Mouse (Mus musculus) cerebellum, postnatal 4 days (tissue): ENCODE data around the gene Mblac2.

Source experiments
- DNase-seq, 2 experiments: peaks; one replicate each; pipeline ENCODE4 v3.0.0; 2022; ENCODE audit warnings: low spot score in 2 of 2, mixed read lengths in 1 of 2

Gene Mblac2

GRCm38 (mm10) chr13:81736606-81737005, 25.5 kb downstream of the Mblac2 start:
- DNase-seq, result no peak

DNA sequence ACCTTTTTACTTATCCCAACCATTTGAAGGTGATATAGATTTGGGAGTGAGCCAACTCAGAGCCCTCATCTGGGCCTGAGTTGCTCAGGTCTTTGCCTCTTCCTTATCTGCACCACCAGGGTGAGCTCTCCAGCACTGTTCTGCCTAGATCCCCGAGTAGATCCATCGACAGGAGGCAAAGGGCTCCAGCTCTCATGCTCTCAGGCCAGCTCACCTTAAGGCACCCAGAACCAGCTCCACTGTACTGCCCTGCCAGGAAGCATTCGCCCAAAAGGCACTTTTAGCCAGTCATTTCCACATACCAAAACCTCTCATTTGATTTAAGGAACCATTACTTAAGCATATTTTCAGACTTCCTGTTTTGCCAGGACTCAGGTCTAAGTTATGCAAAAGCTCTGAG, 29.8 kb downstream of the Mblac2 start:
- DNase-seq, result no peak

GRCm38 (mm10) chr13:81743391-81744091, 32.4 kb downstream of the Mblac2 start:
- DNase-seq, result no peak

DNA sequence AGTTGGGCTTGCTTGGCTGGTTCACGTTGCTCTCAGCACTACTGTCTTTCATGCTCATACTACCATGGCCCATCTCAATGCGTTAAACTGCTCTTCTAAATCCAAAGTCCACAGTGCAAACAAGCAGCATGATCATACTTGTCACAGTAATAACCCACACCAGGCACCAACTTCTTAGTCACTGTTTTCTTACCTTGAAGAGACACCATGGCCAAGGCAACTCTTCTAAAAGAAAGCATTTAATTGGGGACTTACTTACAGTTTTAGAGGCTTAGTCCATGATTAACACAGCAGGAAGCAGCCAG, 32.9 kb downstream of the Mblac2 start:
- DNase-seq, result no peak

GRCm38 (mm10) chr13:81754878-81755277, 43.7 kb downstream of the Mblac2 start:
- DNase-seq, result no peak

DNA sequence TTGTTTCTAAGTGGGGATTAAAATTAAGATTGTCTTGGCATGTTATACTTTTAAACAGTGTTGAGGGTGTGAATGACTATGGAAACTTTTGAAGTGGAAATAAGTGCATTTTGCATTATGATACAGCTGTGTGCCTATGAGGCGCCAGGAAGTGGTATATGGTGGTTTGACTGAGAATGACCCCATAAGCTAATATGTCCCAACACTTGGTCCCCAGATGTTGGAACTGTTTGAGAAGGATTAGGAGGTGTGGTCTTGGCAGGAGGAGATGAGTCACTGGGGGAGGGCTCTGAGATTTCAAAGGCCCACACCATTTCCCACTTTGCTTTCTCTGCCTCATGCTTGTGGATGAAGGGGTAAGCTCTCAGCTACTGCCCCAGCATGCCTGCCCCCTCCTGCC, 44.2 kb downstream of the Mblac2 start:
- no peak for DNase-seq

DNA sequence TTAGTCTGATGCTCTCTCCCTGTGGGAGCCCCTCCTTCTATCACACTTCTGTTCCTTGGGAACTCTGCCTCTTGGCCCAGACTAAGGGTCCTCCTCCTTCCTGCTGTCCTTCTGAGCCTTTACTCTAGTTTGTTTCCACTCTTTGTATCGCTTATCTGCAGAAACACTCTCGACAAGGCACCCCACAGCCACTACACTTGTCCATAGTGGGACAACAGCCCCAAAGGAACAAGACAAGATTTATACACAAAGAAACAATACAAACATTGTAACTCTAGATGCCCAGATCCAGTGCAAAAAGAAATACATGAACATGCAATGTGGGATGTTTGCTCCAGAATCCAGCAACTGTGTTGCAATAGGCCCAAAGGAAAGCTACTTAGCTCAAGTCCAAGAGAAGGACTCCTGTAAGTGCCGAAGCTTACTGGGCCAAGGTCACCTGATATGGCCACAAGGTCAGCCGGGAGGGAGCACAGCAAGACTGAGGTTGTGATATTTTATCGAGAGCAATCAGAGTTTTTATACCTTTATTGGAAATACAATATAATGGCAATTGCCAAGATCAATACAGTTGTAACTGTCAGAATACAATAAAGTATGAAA, 46.0 kb downstream of the Mblac2 start:
- DNase-seq, result no peak

- peak in 1 of 2 experiments; percentile 30 for DNase-seq
Observed at GRCm38 (mm10) chr13:81760379-81760778, 49.2 kb downstream of the Mblac2 start.

DNA sequence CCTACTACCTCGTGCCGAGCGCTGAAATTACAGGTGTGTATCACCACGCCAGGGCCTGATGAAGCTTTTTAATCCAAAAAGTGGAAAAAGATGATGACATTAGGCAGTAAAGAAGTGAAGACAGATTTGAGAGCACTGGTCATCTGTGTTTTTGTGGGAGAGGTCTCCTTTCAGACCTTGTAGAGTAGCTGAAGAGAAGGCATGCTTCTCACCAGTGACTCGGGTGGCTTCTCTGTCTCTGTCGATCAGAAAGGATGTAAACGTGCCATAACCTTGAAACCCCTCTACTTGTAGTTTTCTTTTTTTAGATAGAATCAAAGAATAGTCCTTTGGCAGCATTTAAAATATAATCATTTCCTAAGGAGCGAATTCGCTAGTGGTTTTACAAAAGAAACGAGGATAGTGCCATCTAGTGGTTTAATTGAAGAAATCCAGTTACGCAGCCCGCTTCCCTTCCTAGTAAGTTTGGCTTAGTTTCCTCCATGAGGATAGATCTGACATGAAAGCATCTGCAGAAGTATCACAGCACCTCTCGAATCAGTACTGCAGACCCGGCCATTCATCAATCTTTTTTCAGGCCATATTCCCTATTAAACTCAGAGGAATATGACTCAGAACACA, 50.5 kb downstream of the Mblac2 start:
- peak in 1 of 2 experiments; percentile 26 for DNase-seq

DNA sequence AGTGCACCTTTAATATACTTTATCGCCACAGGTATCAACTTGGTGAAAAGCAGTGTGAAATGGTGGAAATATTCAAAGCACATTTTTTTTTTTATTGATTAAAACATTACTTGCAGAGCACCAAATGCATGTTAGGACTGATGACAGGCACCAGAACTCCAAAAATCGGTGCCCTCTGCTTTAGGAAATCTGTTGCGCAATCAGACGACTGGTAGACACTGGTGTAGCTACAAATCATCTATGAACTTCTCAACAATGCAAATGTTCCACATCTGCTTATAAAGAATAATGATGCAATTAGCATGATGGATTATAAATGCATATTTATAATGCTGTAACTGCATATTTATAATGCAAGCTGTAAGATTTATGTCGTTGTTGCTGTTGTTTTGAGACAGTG, 53.0 kb downstream of the Mblac2 start:
- DNase-seq, result no peak

DNA sequence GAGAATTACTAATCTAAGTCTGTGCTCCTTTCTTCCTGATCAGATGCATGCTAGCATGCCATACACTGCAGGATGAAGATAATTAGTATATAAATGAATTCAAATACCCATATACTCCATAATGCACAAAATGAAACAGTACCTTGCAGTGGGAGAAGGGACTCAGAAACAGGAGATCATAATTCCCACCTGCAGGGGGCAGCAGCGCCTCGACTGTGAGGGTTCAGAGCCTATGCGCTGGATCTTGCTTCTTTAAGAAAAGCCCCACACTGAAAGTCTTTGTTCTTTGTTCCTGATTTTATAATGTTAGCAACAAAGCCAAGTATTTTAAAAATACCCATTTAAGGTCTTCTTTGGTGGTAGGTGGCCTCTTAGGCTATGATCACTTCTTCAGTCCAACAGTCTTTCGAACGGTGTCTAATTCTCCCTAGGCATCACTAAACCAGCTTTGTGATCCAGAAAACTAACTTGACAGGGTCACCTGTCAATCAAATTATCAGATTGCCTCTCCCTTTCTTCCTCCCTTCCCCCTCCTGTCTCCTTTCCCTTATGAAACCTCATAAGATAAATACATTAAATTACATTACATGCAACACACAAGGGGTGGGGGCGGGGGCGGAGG, 56.0 kb downstream of the Mblac2 start:
- DNase-seq, result peak; percentile 74 to 80

DNA sequence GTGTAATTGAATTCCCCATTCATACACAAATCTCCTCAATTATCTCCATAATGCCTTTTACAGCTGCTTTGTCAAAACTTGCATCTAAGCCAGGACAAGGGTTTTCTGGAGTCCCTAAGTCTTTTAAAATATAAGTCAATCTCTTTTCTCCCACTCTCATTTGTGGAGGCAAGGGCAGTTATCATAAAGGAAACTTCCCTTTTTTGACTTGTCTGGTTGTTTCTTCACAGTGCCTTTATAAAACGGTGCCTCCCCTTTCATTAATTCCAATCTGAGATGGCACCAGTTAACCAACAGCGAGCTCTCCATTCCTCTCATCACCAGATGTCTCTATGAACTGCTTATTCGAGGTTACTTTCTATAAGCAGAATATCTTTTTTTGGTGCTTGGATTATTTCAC, 65.1 kb downstream of the Mblac2 start:
- no peak for DNase-seq

- no peak for DNase-seq
Observed at GRCm38 (mm10) chr13:81782475-81782874, 71.3 kb downstream of the Mblac2 start.

DNA sequence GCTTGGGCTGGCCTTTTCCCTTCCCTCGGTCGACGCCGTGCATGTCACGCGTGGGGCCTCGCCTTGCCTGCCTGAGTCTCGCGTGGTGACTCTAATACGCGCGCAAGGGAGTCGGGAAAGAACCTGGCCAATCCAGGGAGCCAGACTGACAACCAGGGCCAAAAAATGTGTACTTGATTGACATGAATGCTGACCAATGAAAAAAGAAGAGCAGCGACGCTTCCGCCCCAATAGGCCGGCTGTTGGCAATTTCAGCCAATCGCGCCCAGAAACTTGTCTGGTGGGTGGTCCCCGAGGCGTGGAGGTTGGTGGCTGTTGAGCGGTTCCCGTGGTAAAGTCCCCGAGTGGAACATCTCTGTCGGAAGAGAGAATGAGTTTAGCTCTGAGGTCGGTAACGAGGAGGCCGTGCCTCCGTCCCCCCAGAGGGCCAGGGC, 71.8 kb downstream of the Mblac2 start, which contains the start of gene Cetn3:
Gene Cetn3 (plus strand): TSS at position 107 of the 434 bp plus-strand sequence.
- DNase-seq, result peak; percentile 66 to 87

DNA sequence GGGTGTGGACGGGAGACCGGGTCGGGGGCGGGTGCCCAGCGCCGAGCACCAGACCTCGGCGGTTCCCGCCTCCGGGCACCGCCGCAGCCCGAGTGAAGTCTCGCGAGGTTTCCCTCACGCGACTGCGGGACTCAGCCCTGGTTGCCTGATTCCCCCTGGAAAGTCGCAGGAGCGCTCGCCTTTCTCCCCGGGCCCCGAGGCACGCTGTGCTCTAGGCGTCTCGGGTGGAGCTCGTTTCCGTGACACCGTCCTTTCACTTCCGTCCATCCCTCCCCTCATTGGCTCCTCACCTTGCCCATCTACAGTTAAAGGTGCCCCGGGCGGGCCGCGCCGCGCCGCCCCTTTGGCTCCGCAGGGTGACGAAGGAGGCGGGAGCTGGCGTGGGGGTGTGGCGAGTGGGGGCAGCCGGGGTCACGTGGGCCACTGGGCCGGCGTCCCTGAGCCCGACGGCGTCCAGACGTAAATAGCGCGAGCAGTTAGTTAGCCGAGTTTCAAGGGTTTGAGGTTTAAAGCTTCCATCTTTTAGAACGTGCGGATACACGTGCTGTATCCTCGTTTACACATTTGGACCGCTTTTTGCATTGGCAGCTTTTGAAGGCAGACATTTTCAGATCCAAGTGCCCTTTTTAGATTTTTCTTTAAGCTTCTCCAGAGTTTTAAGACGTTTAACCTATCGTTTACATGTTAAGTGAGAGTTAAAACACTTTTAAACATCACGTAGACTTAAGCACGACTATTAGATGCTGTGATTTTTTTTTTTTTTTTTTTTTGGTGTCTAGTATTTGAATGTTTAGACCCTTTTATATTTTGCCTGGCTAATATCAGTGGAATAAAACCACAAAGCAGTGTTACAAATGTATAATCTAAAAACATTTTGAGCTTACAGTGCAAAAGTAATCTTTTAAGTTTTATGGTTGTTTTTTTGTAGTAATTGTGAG, 72.5 kb downstream of the Mblac2 start:
- DNase-seq, result peak; percentile 89 to 95

GRCm38 (mm10) chr13:81785766-81786480, 74.8 kb downstream of the Mblac2 start:
- DNase-seq, result no peak

- DNase-seq, result no peak
Observed at GRCm38 (mm10) chr13:81790160-81790559, 79.0 kb downstream of the Mblac2 start.

DNA sequence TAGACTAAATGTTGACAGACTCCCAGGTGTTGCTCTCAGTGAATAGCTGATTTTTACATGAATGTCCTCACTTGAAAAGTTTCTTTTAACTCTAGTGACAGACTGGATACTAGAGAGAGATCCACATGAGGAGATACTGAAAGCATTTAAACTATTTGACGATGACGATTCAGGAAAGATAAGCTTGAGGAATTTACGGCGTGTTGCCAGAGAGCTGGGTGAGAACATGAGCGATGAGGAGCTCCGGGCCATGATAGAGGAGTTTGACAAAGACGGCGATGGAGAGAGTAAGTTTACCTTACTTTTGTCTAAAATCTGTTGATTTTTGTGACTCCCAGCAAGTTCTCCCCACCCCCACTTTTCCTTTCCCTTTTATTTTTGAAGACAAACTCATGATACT, 80.7 kb downstream of the Mblac2 start:
- DNase-seq, result no peak

DNA sequence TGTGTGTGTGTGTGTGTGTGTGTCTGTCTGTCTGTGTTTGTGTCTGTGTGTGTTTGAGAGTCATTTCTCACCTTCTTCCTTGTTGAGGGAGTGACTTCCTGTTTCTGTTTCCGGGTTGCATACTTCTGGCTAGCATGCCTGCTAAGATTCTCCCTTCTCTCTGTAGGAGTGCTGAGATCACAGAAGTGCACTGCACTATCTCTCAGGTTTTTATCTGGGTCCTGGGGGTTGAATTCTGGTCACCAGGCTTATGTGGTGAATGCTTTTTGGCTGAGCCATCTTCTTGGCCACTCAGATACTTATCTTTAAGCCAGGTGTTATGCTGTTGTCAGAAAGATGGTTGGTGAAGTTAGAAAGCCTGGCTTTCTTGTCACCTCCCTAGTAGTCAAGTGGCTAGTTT, 82.7 kb downstream of the Mblac2 start:
- DNase-seq, result no peak

GRCm38 (mm10) chr13:81801121-81801520, 90.0 kb downstream of the Mblac2 start:
- DNase-seq, result no peak
